Mouse (Mus musculus) stomach, embryonic 14.5 days (tissue): ENCODE measurements around the gene Pde4d. TPM values are rescaled to one million over a fixed set of nuclear protein-coding genes. Genes with fewer than 3 reads are reported as not detected.

Experiments
- ATAC-seq: fragments of 200-750 bp; cut with Nextera tagmentation; 2 replicates; pipeline ENCODE4 v1.8.0; 2017; ENCODE audit warnings: low read depth, moderate TSS enrichment; ENCODE audit not compliant: insufficient number of reproducible peaks, insufficient read depth, low FRiP score
- H3K27ac ChIP-seq: fragments of 300-500 bp; sonication (generic); 2 replicates; pipeline ENCODE4 v1.5.1; 2014; ENCODE audit warnings: mild to moderate bottlenecking, low read length, moderate library complexity, mixed read lengths
- H3K27me3 ChIP-seq: fragments of 300-500 bp; sonication (generic); 2 replicates; pipeline ENCODE4 v1.6.1; 2014; ENCODE audit warnings: low read length, control low read depth, mixed read lengths; ENCODE audit not compliant: control insufficient read depth, insufficient read depth
- H3K36me3 ChIP-seq: fragments of 300-500 bp; sonication (generic); 2 replicates; pipeline ENCODE4 v1.6.1; 2014; ENCODE audit warnings: mild to moderate bottlenecking, control low read depth, low read length, moderate library complexity, mixed read lengths; ENCODE audit not compliant: control insufficient read depth, insufficient read depth
- H3K4me1 ChIP-seq: fragments of 300-500 bp; sonication (generic); 2 replicates; pipeline ENCODE4 v1.6.1; 2014; ENCODE audit warnings: low read length, control low read depth, mixed read lengths; ENCODE audit not compliant: control insufficient read depth, insufficient read depth
- H3K4me2 ChIP-seq: fragments of 300-500 bp; sonication (generic); replicated peaks from 2 replicates; pipeline ENCODE4 v1.6.1; 2014; ENCODE audit warnings: low read depth, low read length, control low read depth
- H3K4me3 ChIP-seq: fragments of 300-500 bp; sonication (generic); 2 replicates; pipeline ENCODE4 v1.5.1; 2014; ENCODE audit warnings: low read depth, low read length, control low read depth
- H3K9ac ChIP-seq: fragments of 300-500 bp; sonication (generic); replicated peaks from 2 replicates; pipeline ENCODE4 v1.6.1; 2014; ENCODE audit warnings: low read depth, mild to moderate bottlenecking, control low read depth, low read length, moderate library complexity, mixed read lengths
- H3K9me3 ChIP-seq: fragments of 300-500 bp; sonication (generic); 2 replicates; pipeline ENCODE4 v1.6.1; 2016; ENCODE audit warnings: low read depth, low read length, control low read depth; ENCODE audit not compliant: control insufficient read depth
- WGBS: fragments of 180-500 bp; shearing (Covaris S2); extraction: QIAGEN DNeasy Blood & Tissue Kit; methylation state at CpG from one replicate; pipeline ENCODE4 v1.1.7; 2014; 5-methylcytosine and 5-hydroxymethylcytosine counted together
- polyA plus RNA-seq: library from polyadenylated mRNA; unstranded; fragments of >200 nt; fragmentation: Nextera tagmentation; extraction: Ambion mirVana; gene quantifications from 2 replicates; pipeline ENCODE4 v1.2.1, GENCODE M21; 2014

Pde4d gene
- polyA plus RNA-seq, 1 experiment from 2014 or later = 29.3 TPM

- no peaks in the 10 kb centered on the region for H3K4me1 ChIP-seq
- no peak overlapping the region for H3K9ac ChIP-seq
- H3K27ac ChIP-seq = no peak overlapping the region
- no peak overlapping the region for H3K4me3 ChIP-seq
- ATAC-seq = no peak
- no peaks in the 10 kb centered on the region for H3K36me3 ChIP-seq
- H3K4me2 ChIP-seq = no peak overlapping the region
- H3K9me3 ChIP-seq = no peaks in the 10 kb centered on the region
- no peaks in the 10 kb centered on the region for H3K27me3 ChIP-seq
- WGBS = 82% methylated on average over 1 of the region's 1 CpGs
Measured at GRCm38 (mm10) chr13:108528343-108528742, 78.6 kb downstream of the Pde4d start.

- Histone ChIP-seq H3K4me2 (no peak overlapping the region), H3K27ac (no peak overlapping the region), H3K27me3 (no peaks in the 10 kb centered on the region), H3K4me3 (no peak overlapping the region), H3K36me3 (no peaks in the 10 kb centered on the region), H3K4me1 (no peaks in the 10 kb centered on the region), H3K9me3 (no peaks in the 10 kb centered on the region), H3K9ac (no peak overlapping the region)
- ATAC-seq = no peak
- 88% methylated on average over 1 of the region's 1 CpGs for WGBS
Measured at GRCm38 (mm10) chr13:108532875-108533274, 83.1 kb downstream of the Pde4d start.

- Histone ChIP-seq H3K4me1 (no peaks in the 10 kb centered on the region), H3K36me3 (no peaks in the 10 kb centered on the region), H3K9me3 (no peaks in the 10 kb centered on the region), H3K4me3 (no peak overlapping the region), H3K27me3 (no peaks in the 10 kb centered on the region), H3K4me2 (no peak overlapping the region), H3K27ac (no peak overlapping the region), H3K9ac (no peak overlapping the region)
- ATAC-seq = no peak
- 50% methylated on average over 4 of the region's 4 CpGs for WGBS
Measured at GRCm38 (mm10) chr13:108536436-108536835, 86.7 kb downstream of the Pde4d start.

GRCm38 (mm10) chr13:108536951-108537350 lies 87.2 kb downstream of the Pde4d start:
- H3K36me3 ChIP-seq = no peaks in the 10 kb centered on the region
- H3K4me1 ChIP-seq = no peaks in the 10 kb centered on the region
- no peak overlapping the region for H3K27ac ChIP-seq
- 88% methylated on average over 6 of the region's 6 CpGs for WGBS
- H3K4me3 ChIP-seq = no peak overlapping the region
- H3K4me2 ChIP-seq = no peak overlapping the region
- H3K9me3 ChIP-seq = no peaks in the 10 kb centered on the region
- H3K9ac ChIP-seq = no peak overlapping the region
- ATAC-seq = no peak
- no peaks in the 10 kb centered on the region for H3K27me3 ChIP-seq

- Histone ChIP-seq H3K4me1 (no peaks in the 10 kb centered on the region), H3K27me3 (no peaks in the 10 kb centered on the region), H3K9ac (no peak overlapping the region), H3K4me3 (no peak overlapping the region), H3K36me3 (no peaks in the 10 kb centered on the region), H3K9me3 (no peaks in the 10 kb centered on the region), H3K27ac (no peak overlapping the region), H3K4me2 (no peak overlapping the region)
- ATAC-seq = no peak
- 59% methylated on average over 1 of the region's 1 CpGs for WGBS
Measured at GRCm38 (mm10) chr13:108538760-108539369, 89.1 kb downstream of the Pde4d start.

- Histone ChIP-seq H3K4me2 (no peak overlapping the region), H3K27ac (no peak overlapping the region), H3K9ac (no peak overlapping the region), H3K27me3 (no peaks in the 10 kb centered on the region), H3K36me3 (no peaks in the 10 kb centered on the region), H3K9me3 (no peaks in the 10 kb centered on the region), H3K4me1 (no peaks in the 10 kb centered on the region), H3K4me3 (no peak overlapping the region)
- WGBS = 94% methylated on average over 3 of the region's 3 CpGs
- ATAC-seq = no peak
Measured at GRCm38 (mm10) chr13:108541488-108541887, 91.7 kb downstream of the Pde4d start.

GRCm38 (mm10) chr13:108542342-108542761 lies 92.6 kb downstream of the Pde4d start:
- H3K27me3 ChIP-seq = no peaks in the 10 kb centered on the region
- H3K4me1 ChIP-seq = no peaks in the 10 kb centered on the region
- 59% methylated on average over 5 of the region's 5 CpGs for WGBS
- H3K9ac ChIP-seq = no peak overlapping the region
- H3K27ac ChIP-seq = no peak overlapping the region
- no peak overlapping the region for H3K4me2 ChIP-seq
- no peak for ATAC-seq
- no peak overlapping the region for H3K4me3 ChIP-seq
- no peaks in the 10 kb centered on the region for H3K9me3 ChIP-seq
- H3K36me3 ChIP-seq = no peaks in the 10 kb centered on the region

GRCm38 (mm10) chr13:108552288-108552687 lies 102.5 kb downstream of the Pde4d start:
- peak; percentile 58; the same call in 1 of the 2 replicates for ATAC-seq
- no peaks in the 10 kb centered on the region for H3K36me3 ChIP-seq
- WGBS = 51% methylated on average over 5 of the region's 5 CpGs
- no peaks in the 10 kb centered on the region for H3K27me3 ChIP-seq
- H3K4me1 ChIP-seq = no peaks in the 10 kb centered on the region
- no peak overlapping the region for H3K27ac ChIP-seq
- H3K4me2 ChIP-seq = no peak overlapping the region
- no peak overlapping the region for H3K9ac ChIP-seq
- H3K4me3 ChIP-seq = no peak overlapping the region
- H3K9me3 ChIP-seq = no peaks in the 10 kb centered on the region

GRCm38 (mm10) chr13:108552995-108553394 lies 103.2 kb downstream of the Pde4d start:
- H3K4me3 ChIP-seq = no peak overlapping the region
- ATAC-seq = no peak
- H3K27me3 ChIP-seq = no peaks in the 10 kb centered on the region
- WGBS = 57% methylated on average over 5 of the region's 5 CpGs
- no peaks in the 10 kb centered on the region for H3K36me3 ChIP-seq
- H3K4me2 ChIP-seq = no peak overlapping the region
- no peaks in the 10 kb centered on the region for H3K4me1 ChIP-seq
- H3K27ac ChIP-seq = no peak overlapping the region
- no peaks in the 10 kb centered on the region for H3K9me3 ChIP-seq
- no peak overlapping the region for H3K9ac ChIP-seq
